Mouse (Mus musculus) embryonic facial prominence, embryonic 14.5 days (tissue): Measurements from ENCODE around the gene Lypla2. TPM values are rescaled to one million over a fixed set of nuclear protein-coding genes. Genes with fewer than 3 reads are reported as not detected.
"Not testable (repeated sequence)": the region's sequence is repeated elsewhere in the genome, so short reads cannot be mapped to it uniquely, and the experiment has no call there.

Source experiments
- ATAC-seq: fragments of 200-750 bp; cut with Nextera tagmentation; 2 replicates; pipeline ENCODE4 v1.8.0; 2017; ENCODE audit warnings: low read depth, moderate number of reproducible peaks, moderate TSS enrichment
- DNase-seq: peaks from one replicate; pipeline ENCODE4 v3.0.0-alpha.2; 2015; ENCODE audit warnings: low spot score
- H3K27ac ChIP-seq: fragments of 300-500 bp; sonication (generic); replicated peaks from 2 replicates; pipeline ENCODE4 v1.5.1; 2014; ENCODE audit warnings: low read depth, mild to moderate bottlenecking, low read length, moderate library complexity
- H3K27me3 ChIP-seq: fragments of 300-500 bp; sonication (generic); replicated peaks from 2 replicates; pipeline ENCODE4 v1.6.1; 2014; ENCODE audit warnings: low read length; ENCODE audit not compliant: control insufficient read depth, insufficient read depth
- H3K36me3 ChIP-seq: fragments of 300-500 bp; sonication (generic); 2 replicates; pipeline ENCODE4 v1.6.1; 2014; ENCODE audit warnings: low read length, mixed read lengths; ENCODE audit not compliant: control insufficient read depth, insufficient read depth
- H3K4me1 ChIP-seq: fragments of 300-500 bp; sonication (generic); 2 replicates; pipeline ENCODE4 v1.6.1; 2014; ENCODE audit warnings: antibody characterized with exemption, low read length; ENCODE audit not compliant: control insufficient read depth, insufficient read depth
- H3K4me2 ChIP-seq: fragments of 300-500 bp; sonication (generic); 2 replicates; pipeline ENCODE4 v1.6.1; 2014; ENCODE audit warnings: low read depth, mild to moderate bottlenecking, low read length, moderate library complexity, mixed read lengths
- H3K4me3 ChIP-seq: fragments of 300-500 bp; sonication (generic); 2 replicates; pipeline ENCODE4 v1.5.1; 2014; ENCODE audit warnings: low read depth, mild to moderate bottlenecking, low read length
- H3K9ac ChIP-seq: fragments of 300-500 bp; sonication (generic); 2 replicates; pipeline ENCODE4 v1.6.1; 2014; ENCODE audit warnings: low read depth, mild to moderate bottlenecking, low read length, moderate library complexity, mixed read lengths
- H3K9me3 ChIP-seq: fragments of 300-500 bp; sonication (generic); 2 replicates; pipeline ENCODE4 v1.6.1; 2016; ENCODE audit warnings: low read length; ENCODE audit not compliant: control insufficient read depth
- whole genome bisulfite sequencing: fragments of 180-500 bp; shearing (Covaris S2); extraction: QIAGEN DNeasy Blood & Tissue Kit; methylation state at CpG from one replicate; pipeline ENCODE4 v1.1.7; 2014; 5-methylcytosine and 5-hydroxymethylcytosine counted together
- polyA plus RNA-seq: library from polyadenylated mRNA; unstranded; fragments of >200 nt; fragmentation: Nextera tagmentation; extraction: Ambion mirVana; gene quantifications from 2 replicates; pipeline ENCODE4 v1.2.1, GENCODE M21; 2014

The Lypla2 gene
- polyA plus RNA-seq, 1 experiment from 2014 or later = 87.6 TPM

GRCm38 (mm10) chr4:135949475-135949874, 23.0 kb downstream of the Lypla2 start:
- Histone ChIP-seq H3K4me3 (no peak overlapping the region), H3K9ac (no peak overlapping the region), H3K4me2 (no peak overlapping the region), H3K36me3 (peaks cover 19% of the 10 kb centered on the region), H3K9me3 (no peaks in the 10 kb centered on the region), H3K27me3 (no peaks in the 10 kb centered on the region), H3K27ac (no peak overlapping the region), H3K4me1 (peaks cover 8% of the 10 kb centered on the region; the same call in 1 of the 2 replicates)
- 87% methylated on average over 10 of the region's 10 CpGs for WGBS
- ATAC-seq = no peak
- DNase-seq = no peak

GRCm38 (mm10) chr4:135948142-135948541, 24.3 kb downstream of the Lypla2 start:
- H3K9me3 ChIP-seq = no peaks in the 10 kb centered on the region
- ATAC-seq (no peak), DNase-seq (no peak)
- no peak overlapping the region for H3K27ac ChIP-seq
- peaks cover 19% of the 10 kb centered on the region for H3K36me3 ChIP-seq
- peaks cover 11% of the 10 kb centered on the region; the same call in 1 of the 2 replicates for H3K4me1 ChIP-seq
- H3K4me2 ChIP-seq = no peak overlapping the region
- no peaks in the 10 kb centered on the region for H3K27me3 ChIP-seq
- WGBS = 91% methylated on average over 8 of the region's 8 CpGs
- H3K4me3 ChIP-seq = no peak overlapping the region
- H3K9ac ChIP-seq = peak overlapping the region; percentile 19; the same call in 1 of the 2 replicates

GRCm38 (mm10) chr4:135946659-135947301, 25.6 kb downstream of the Lypla2 start:
- no peaks in the 10 kb centered on the region for H3K9me3 ChIP-seq

GRCm38 (mm10) chr4:135946278-135946658, 26.2 kb downstream of the Lypla2 start, which contains the start of gene Hmgcl:
Hmgcl (plus strand) TSS chr4:135946448.
- H3K27me3 ChIP-seq = no peaks in the 10 kb centered on the region
- H3K27ac ChIP-seq = peak within 1 kb of the TSS; percentile 66
- DNase-seq = peak; percentile 97
- peak within 1 kb of the TSS; percentile 78 for H3K9ac ChIP-seq
- H3K4me3 ChIP-seq = peak within 1 kb of the TSS; percentile 84
- peaks cover 6% of the 10 kb centered on the region for H3K36me3 ChIP-seq
- H3K9me3 ChIP-seq = no peaks in the 10 kb centered on the region
- peaks cover 11% of the 10 kb centered on the region; the same call in 1 of the 2 replicates for H3K4me1 ChIP-seq
- under 1% methylated on average over 15 of the region's 23 CpGs for WGBS
- ATAC-seq = peak; percentile 94
- peak within 1 kb of the TSS; percentile 80 for H3K4me2 ChIP-seq

More at GRCm38 (mm10) chr4:135946659-135947301, 25.6 kb downstream of the Lypla2 start:
- Histone ChIP-seq H3K36me3 (peaks cover 11% of the 10 kb centered on the region), H3K4me2 (peak overlapping the region; percentile 80), H3K27ac (peak overlapping the region; percentile 66), H3K9ac (peak overlapping the region; percentile 78), H3K27me3 (no peaks in the 10 kb centered on the region), H3K4me3 (peak overlapping the region; percentile 84), H3K4me1 (peaks cover 11% of the 10 kb centered on the region; the same call in 1 of the 2 replicates)
- DNase-seq = peak; percentile 15
- 1% methylated on average over 27 of the region's 28 CpGs for WGBS
- ATAC-seq = peak; percentile 12

- Histone ChIP-seq H3K36me3 (peaks cover 6% of the 10 kb centered on the region), H3K4me3 (peak overlapping the region; percentile 84), H3K9me3 (no peaks in the 10 kb centered on the region), H3K4me2 (peak overlapping the region; percentile 80), H3K27ac (peak overlapping the region; percentile 48), H3K27me3 (no peaks in the 10 kb centered on the region), H3K4me1 (peaks cover 11% of the 10 kb centered on the region; the same call in 1 of the 2 replicates), H3K9ac (no peak overlapping the region)
- no peak for ATAC-seq
- 77% methylated on average over 10 of the region's 10 CpGs for WGBS
- no peak for DNase-seq
These were observed 26.7 kb downstream of the Lypla2 start for GRCm38 (mm10) chr4:135945706-135946105.

GRCm38 (mm10) chr4:135943389-135943788, 29.0 kb downstream of the Lypla2 start:
- no peak for ATAC-seq
- H3K4me2 ChIP-seq = no peak overlapping the region
- H3K27ac ChIP-seq = no peak overlapping the region
- peaks cover 11% of the 10 kb centered on the region; the same call in 1 of the 2 replicates for H3K4me1 ChIP-seq
- 51% methylated on average over 4 of the region's 4 CpGs for WGBS
- no peak for DNase-seq
- H3K27me3 ChIP-seq = no peaks in the 10 kb centered on the region
- H3K9me3 ChIP-seq = no peaks in the 10 kb centered on the region
- H3K9ac ChIP-seq = no peak overlapping the region
- H3K36me3 ChIP-seq = peaks cover 23% of the 10 kb centered on the region
- H3K4me3 ChIP-seq = no peak overlapping the region

- Histone ChIP-seq H3K9ac (no peak overlapping the region), H3K9me3 (no peaks in the 10 kb centered on the region), H3K36me3 (peaks cover 34% of the 10 kb centered on the region), H3K27me3 (no peaks in the 10 kb centered on the region), H3K4me2 (no peak overlapping the region), H3K4me1 (peaks cover 3% of the 10 kb centered on the region; the same call in 1 of the 2 replicates), H3K4me3 (no peak overlapping the region), H3K27ac (no peak overlapping the region)
- DNase-seq (no peak), ATAC-seq (no peak)
- 86% methylated on average over 6 of the region's 6 CpGs for WGBS
These were observed 30.2 kb downstream of the Lypla2 start for GRCm38 (mm10) chr4:135942193-135942592.

- WGBS = 83% methylated on average over 8 of the region's 8 CpGs
- not testable (repeated sequence) for H3K4me1 ChIP-seq, H3K27ac ChIP-seq, ATAC-seq, H3K9ac ChIP-seq, H3K27me3 ChIP-seq, DNase-seq, H3K4me3 ChIP-seq, H3K4me2 ChIP-seq, H3K9me3 ChIP-seq
- peaks cover 40% of the 10 kb centered on the region for H3K36me3 ChIP-seq
These were observed 31.4 kb downstream of the Lypla2 start for GRCm38 (mm10) chr4:135941026-135941425.

- H3K4me3 ChIP-seq = no peak overlapping the region
- no peak overlapping the region for H3K27ac ChIP-seq
- DNase-seq (no peak), ATAC-seq (no peak)
- no peaks in the 10 kb centered on the region for H3K9me3 ChIP-seq
- H3K27me3 ChIP-seq = no peaks in the 10 kb centered on the region
- 76% methylated on average over 7 of the region's 7 CpGs for WGBS
- H3K36me3 ChIP-seq = peaks cover 48% of the 10 kb centered on the region
- H3K9ac ChIP-seq = no peak overlapping the region
- H3K4me2 ChIP-seq = no peak overlapping the region
- H3K4me1 ChIP-seq = 0 out of 2 replicates have a peak, but pooled peaks cover 3% of the 10 kb centered on the region
These were observed 33.6 kb downstream of the Lypla2 start for GRCm38 (mm10) chr4:135938858-135939257.
